Mouse (Mus musculus): ENCODE data around the gene Bmpr1a.

Gene Bmpr1a

GRCm38 (mm10) chr14:34508187-34508840 lies 5.2 kb upstream of the Bmpr1a start:
- no peak for DNase-seq (ENCODE audit: low read depth in 1 of 2, low spot score in 2 of 2)

- no peak for DNase-seq (ENCODE audit: low read depth in 1 of 2, low spot score in 2 of 2)
Measured at GRCm38 (mm10) chr14:34505309-34505708, 2.2 kb upstream of the Bmpr1a start.

GRCm38 (mm10) chr14:34504377-34504776 lies 1.2 kb upstream of the Bmpr1a start:
- no peak for DNase-seq (ENCODE audit: low read depth in 1 of 2, low spot score in 2 of 2)

GRCm38 (mm10) chr14:34503759-34504158 lies 618 bp upstream of the Bmpr1a start:
- DNase-seq (ENCODE audit: low read depth in 1 of 2, low spot score in 2 of 2), result no peak

- DNase-seq (ENCODE audit: low read depth in 1 of 2, low spot score in 2 of 2), result no peak
Measured at GRCm38 (mm10) chr14:34502475-34503324, 441 bp downstream of the Bmpr1a start.

GRCm38 (mm10) chr14:34501804-34502474 lies 1.2 kb downstream of the Bmpr1a start:
- no peak for DNase-seq (ENCODE audit: low read depth in 1 of 2, low spot score in 2 of 2)

GRCm38 (mm10) chr14:34501447-34501803 lies 1.7 kb downstream of the Bmpr1a start:
- DNase-seq (ENCODE audit: low read depth in 1 of 2, low spot score in 2 of 2), result no peak

- DNase-seq (ENCODE audit: low read depth in 1 of 2, low spot score in 2 of 2), result no peak
Measured at GRCm38 (mm10) chr14:34500309-34500708, 2.8 kb downstream of the Bmpr1a start.

GRCm38 (mm10) chr14:34499664-34500063 lies 3.5 kb downstream of the Bmpr1a start:
- DNase-seq (ENCODE audit: low read depth in 1 of 2, low spot score in 2 of 2), result no peak

GRCm38 (mm10) chr14:34497346-34497745 lies 5.8 kb downstream of the Bmpr1a start:
- DNase-seq (ENCODE audit: low read depth in 1 of 2, low spot score in 2 of 2), result no peak

GRCm38 (mm10) chr14:34493682-34494081 lies 9.5 kb downstream of the Bmpr1a start:
- no peak for DNase-seq (ENCODE audit: low read depth in 1 of 2, low spot score in 2 of 2)

- no peak for DNase-seq (ENCODE audit: low read depth in 1 of 2, low spot score in 2 of 2)
Measured at GRCm38 (mm10) chr14:34492688-34493087, 10.5 kb downstream of the Bmpr1a start.

GRCm38 (mm10) chr14:34490965-34491364 lies 12.2 kb downstream of the Bmpr1a start:
- no peak for DNase-seq (ENCODE audit: low read depth in 1 of 2, low spot score in 2 of 2)

- no peak for DNase-seq (ENCODE audit: low read depth in 1 of 2, low spot score in 2 of 2)
Measured at GRCm38 (mm10) chr14:34489928-34490327, 13.2 kb downstream of the Bmpr1a start.

GRCm38 (mm10) chr14:34486169-34486568 lies 17.0 kb downstream of the Bmpr1a start:
- DNase-seq (ENCODE audit: low read depth in 1 of 2, low spot score in 2 of 2), result no peak

- no peak for DNase-seq (ENCODE audit: low read depth in 1 of 2, low spot score in 2 of 2)
Measured at GRCm38 (mm10) chr14:34483469-34484341, 19.4 kb downstream of the Bmpr1a start.

GRCm38 (mm10) chr14:34471591-34471990 lies 31.6 kb downstream of the Bmpr1a start:
- no peak for DNase-seq (ENCODE audit: low read depth in 1 of 2, low spot score in 2 of 2)

GRCm38 (mm10) chr14:34466291-34466690 lies 36.9 kb downstream of the Bmpr1a start:
- no peak for DNase-seq (ENCODE audit: low read depth in 1 of 2, low spot score in 2 of 2)

- DNase-seq (ENCODE audit: low read depth in 1 of 2, low spot score in 2 of 2), result no peak
Measured at GRCm38 (mm10) chr14:34459386-34459785, 43.8 kb downstream of the Bmpr1a start.

GRCm38 (mm10) chr14:34458880-34459279 lies 44.3 kb downstream of the Bmpr1a start:
- no peak for DNase-seq (ENCODE audit: low read depth in 1 of 2, low spot score in 2 of 2)

- no peak for DNase-seq (ENCODE audit: low read depth in 1 of 2, low spot score in 2 of 2)
Measured at GRCm38 (mm10) chr14:34454282-34454681, 48.9 kb downstream of the Bmpr1a start.
